Mouse (Mus musculus) myocyte (in vitro differentiated cells): ENCODE results near the gene Hs6st2. TPM values are rescaled to one million over a fixed set of nuclear protein-coding genes. Genes with fewer than 3 reads are reported as not detected.

ENCODE experiments used
- H3K27me3 ChIP-seq: one replicate; pipeline ENCODE4 v1.6.1; 2011; ENCODE audit not compliant: control insufficient read depth, insufficient read depth, insufficient read length
- H3K36me3 ChIP-seq: one replicate; pipeline ENCODE4 v1.6.1; 2011; ENCODE audit not compliant: control insufficient read depth, insufficient read depth
- H3K4me2 ChIP-seq: one replicate; pipeline ENCODE4 v1.6.1; 2011; ENCODE audit warnings: low read depth, control low read depth
- H3K4me3 ChIP-seq: one replicate; pipeline ENCODE4 v1.5.1; 2011; ENCODE audit warnings: mild to moderate bottlenecking, control low read depth, moderate library complexity
- H3K79me2 ChIP-seq: one replicate; pipeline ENCODE4 v1.6.1; 2011; ENCODE audit not compliant: control insufficient read depth, insufficient read depth
- H3ac ChIP-seq: one replicate; pipeline ENCODE4 v1.6.1; 2011; ENCODE audit not compliant: control insufficient read depth, insufficient read length
- CEBPB ChIP-seq: IDR thresholded peaks from 2 replicates; pipeline ENCODE4 v1.6.1; 2011; ENCODE audit warnings: mild to moderate bottlenecking, moderate library complexity; ENCODE audit not compliant: poor library complexity, insufficient read depth, severe bottlenecking
- E2F4 ChIP-seq: IDR thresholded peaks from one replicate; pipeline ENCODE4 v1.6.1; 2011; ENCODE audit warnings: mild to moderate bottlenecking, control low read depth, moderate library complexity; ENCODE audit not compliant: insufficient read depth
- MAX ChIP-seq: IDR thresholded peaks from one replicate; pipeline ENCODE4 v1.6.1; 2011; ENCODE audit warnings: low read depth, mild to moderate bottlenecking, control low read depth
- MYOD1 ChIP-seq, 3 experiments: IDR thresholded peaks; one replicate each; pipeline ENCODE4 v1.6.1; 2011; ENCODE audit warnings: control low read depth in 2 of 3, low read depth in 2 of 3, mild to moderate bottlenecking in 2 of 3, moderate library complexity in 1 of 3; ENCODE audit not compliant: insufficient read length in 2 of 3, control insufficient read depth in 1 of 3
- MYOG ChIP-seq, 3 experiments: IDR thresholded peaks; one replicate each; pipeline ENCODE4 v1.6.1; 2011; ENCODE audit warnings: control low read depth in 2 of 3, low read depth in 2 of 3, mild to moderate bottlenecking in 2 of 3; ENCODE audit not compliant: insufficient read length in 2 of 3, control insufficient read depth in 1 of 3, insufficient read depth in 1 of 3
- POLR2A ChIP-seq: IDR thresholded peaks from one replicate; pipeline ENCODE4 v1.6.1; 2011; ENCODE audit warnings: low read depth, mild to moderate bottlenecking, control low read depth, moderate library complexity; ENCODE audit not compliant: insufficient read length
- POLR2AphosphoS2 ChIP-seq: IDR thresholded peaks from one replicate; pipeline ENCODE4 v1.6.1; 2011; ENCODE audit warnings: low read depth, control low read depth; ENCODE audit not compliant: insufficient read length
- REST ChIP-seq: IDR thresholded peaks from one replicate; pipeline ENCODE4 v1.6.1; 2011; ENCODE audit warnings: mild to moderate bottlenecking, control low read depth, moderate library complexity; ENCODE audit not compliant: insufficient read depth, insufficient read length
- SRF ChIP-seq: IDR thresholded peaks from one replicate; pipeline ENCODE4 v1.6.1; 2011; ENCODE audit warnings: low read depth; ENCODE audit not compliant: control insufficient read depth, insufficient read length
- TCF12 ChIP-seq: IDR thresholded peaks from one replicate; pipeline ENCODE4 v1.6.1; 2011; ENCODE audit warnings: mild to moderate bottlenecking, control low read depth; ENCODE audit not compliant: poor library complexity, insufficient read depth, severe bottlenecking
- TCF3 ChIP-seq: IDR thresholded peaks from one replicate; pipeline ENCODE4 v1.6.1; 2011; ENCODE audit warnings: low read depth, control low read depth; ENCODE audit not compliant: insufficient read length
- USF1 ChIP-seq: IDR thresholded peaks from one replicate; pipeline ENCODE4 v1.6.1; 2011; ENCODE audit warnings: low read depth, mild to moderate bottlenecking, control low read depth, moderate library complexity
- polyA plus RNA-seq: library from polyadenylated mRNA; unstranded; fragments of >200 nt; fragmentation: generic; extraction: Trizol; gene quantifications from one replicate; pipeline ENCODE4 v1.2.1, GENCODE M21; 2012; ENCODE audit warnings: missing spikeins

Gene Hs6st2
- polyA plus RNA-seq, 1 experiment, result 0.38 TPM

GRCm38 (mm10) chrX:51686048-51686949 is 4.6 kb upstream of the Hs6st2 start:
- TF ChIP-seq CEBPB (no peak), SRF (no peak), REST (no peak), TCF3 (no peak), USF1 (no peak), POLR2A (no peak), POLR2AphosphoS2 (no peak), MAX (no peak), MYOG (IDR thresholded peaks at IDR 0.05; ENCODE audit: control insufficient read depth in 1 of 3, insufficient read depth in 1 of 3, insufficient read length in 2 of 3, low read depth in 2 of 3) (no peak), MYOD1 (IDR thresholded peaks at IDR 0.05; ENCODE audit: control insufficient read depth in 1 of 3, insufficient read length in 2 of 3, low read depth in 2 of 3) (no peak), TCF12 (no peak), E2F4 (no peak)
- no peaks in the 10 kb centered on the region for H3K79me2 ChIP-seq
- H3K4me2 ChIP-seq, result no peak overlapping the region
- no peak overlapping the region for H3ac ChIP-seq
- no peaks in the 10 kb centered on the region for H3K27me3 ChIP-seq
- no peaks in the 10 kb centered on the region for H3K36me3 ChIP-seq
- H3K4me3 ChIP-seq, result no peak overlapping the region

GRCm38 (mm10) chrX:51684336-51685056 is 2.8 kb upstream of the Hs6st2 start:
- Histone ChIP-seq H3K4me2 (no peak overlapping the region), H3K4me3 (no peak overlapping the region), H3K27me3 (no peaks in the 10 kb centered on the region), H3ac (no peak overlapping the region), H3K36me3 (no peaks in the 10 kb centered on the region), H3K79me2 (no peaks in the 10 kb centered on the region)
- no peak for TF ChIP-seq USF1

- Histone ChIP-seq H3K79me2 (no peaks in the 10 kb centered on the region), H3K36me3 (no peaks in the 10 kb centered on the region), H3K27me3 (no peaks in the 10 kb centered on the region), H3K4me3 (no peak overlapping the region), H3ac (no peak overlapping the region), H3K4me2 (no peak overlapping the region)
- TF ChIP-seq TCF3, result no peak
- no peak for TF ChIP-seq TCF12
- no peak for TF ChIP-seq MYOD1 (IDR thresholded peaks at IDR 0.05; ENCODE audit: control insufficient read depth in 1 of 3, insufficient read length in 2 of 3, low read depth in 2 of 3)
- TF ChIP-seq MYOG (IDR thresholded peaks at IDR 0.05; ENCODE audit: control insufficient read depth in 1 of 3, insufficient read depth in 1 of 3, insufficient read length in 2 of 3, low read depth in 2 of 3), result no peak
- no peak for TF ChIP-seq CEBPB
- no peak for TF ChIP-seq E2F4
- no peak for TF ChIP-seq REST
- TF ChIP-seq POLR2AphosphoS2, result no peak
- no peak for TF ChIP-seq POLR2A
- no peak for TF ChIP-seq USF1
- no peak for TF ChIP-seq MAX
These were observed 437 bp downstream of the Hs6st2 start for GRCm38 (mm10) chrX:51681170-51681667.

GRCm38 (mm10) chrX:51680428-51681169 is 1.1 kb downstream of the Hs6st2 start:
- no peak for TF ChIP-seq E2F4
- TF ChIP-seq TCF3, result no peak
- TF ChIP-seq MAX, result no peak
- no peak for TF ChIP-seq SRF
- TF ChIP-seq POLR2A, result no peak
- no peak for TF ChIP-seq CEBPB
- TF ChIP-seq MYOG (IDR thresholded peaks at IDR 0.05; ENCODE audit: control insufficient read depth in 1 of 3, insufficient read depth in 1 of 3, insufficient read length in 2 of 3, low read depth in 2 of 3), result no peak
- no peak for TF ChIP-seq USF1
- no peak for TF ChIP-seq TCF12
- TF ChIP-seq REST, result no peak
- TF ChIP-seq MYOD1 (IDR thresholded peaks at IDR 0.05; ENCODE audit: control insufficient read depth in 1 of 3, insufficient read length in 2 of 3, low read depth in 2 of 3), result no peak
- no peak for TF ChIP-seq POLR2AphosphoS2

More at GRCm38 (mm10) chrX:51680428-51681169, 1.1 kb downstream of the Hs6st2 start:
- Histone ChIP-seq H3ac (no peak overlapping the region), H3K36me3 (no peaks in the 10 kb centered on the region), H3K4me3 (no peak overlapping the region), H3K27me3 (no peaks in the 10 kb centered on the region), H3K79me2 (no peaks in the 10 kb centered on the region), H3K4me2 (no peak overlapping the region)
